Mouse (Mus musculus) kidney, adult 2 months (tissue): ENCODE data around the gene Gm5136. TPM values are rescaled to one million over a fixed set of nuclear protein-coding genes. Genes with fewer than 3 reads are reported as not detected.

Experiments used
- DNase-seq: peaks from one replicate; pipeline ENCODE4 v3.0.0; 2021
- H3K27ac ChIP-seq: fragments of 200-500 bp; 2 replicates; pipeline ENCODE4 v1.5.1; 2012; ENCODE audit warnings: low read depth, low read length, control low read depth, inconsistent platforms; ENCODE audit not compliant: insufficient read depth
- H3K27me3 ChIP-seq: fragments of 200-500 bp; replicated peaks from 2 replicates; pipeline ENCODE4 v1.6.1; 2012; ENCODE audit warnings: mild to moderate bottlenecking, moderate library complexity, low read length, inconsistent platforms; ENCODE audit not compliant: control insufficient read depth, insufficient read depth
- H3K36me3 ChIP-seq: fragments of 200-500 bp; 2 replicates; pipeline ENCODE4 v1.6.1; 2012; ENCODE audit warnings: mild to moderate bottlenecking, moderate library complexity, low read length, inconsistent platforms; ENCODE audit not compliant: control insufficient read depth, insufficient read depth
- H3K4me1 ChIP-seq: fragments of 200-500 bp; 2 replicates; pipeline ENCODE4 v1.6.1; 2011; ENCODE audit warnings: low read length; ENCODE audit not compliant: control insufficient read depth, insufficient read depth
- H3K4me3 ChIP-seq: fragments of 200-500 bp; 2 replicates; pipeline ENCODE4 v1.5.1; 2011; ENCODE audit warnings: mild to moderate bottlenecking, low read depth, low read length, control low read depth; ENCODE audit not compliant: insufficient read depth
- CTCF ChIP-seq: fragments of 200-500 bp; conservative IDR thresholded peaks from 2 replicates; pipeline ENCODE4 v1.5.1; 2011; ENCODE audit warnings: low read depth, mild to moderate bottlenecking, control low read depth, low read length, moderate library complexity, mixed read lengths; ENCODE audit not compliant: insufficient read depth, insufficient read length
- POLR2A ChIP-seq: fragments of 200-500 bp; IDR thresholded peaks from one replicate; pipeline ENCODE4 v1.6.1; 2011; ENCODE audit warnings: low read depth, low read length, control low read depth
- WGBS: fragments of 180-500 bp; shearing (Covaris S2); methylation state at CpG from one replicate; pipeline ENCODE4 v1.1.7; 2018; 5-methylcytosine and 5-hydroxymethylcytosine counted together
- polyA plus RNA-seq: library from polyadenylated mRNA; depleted of rRNA; stranded (reverse); fragments of >200 nt; gene quantifications from 2 replicates; pipeline ENCODE4 v1.2.3, GENCODE M21; 2012

Gene Gm5136
- polyA plus RNA-seq, 1 experiment = not detected

- H3K27ac ChIP-seq = no peak overlapping the region
- no peaks in the 10 kb centered on the region for H3K4me1 ChIP-seq
- H3K36me3 ChIP-seq = no peaks in the 10 kb centered on the region
- no peaks in the 10 kb centered on the region for H3K27me3 ChIP-seq
- H3K4me3 ChIP-seq = no peak overlapping the region
- 91% methylated on average over 14 of the region's 14 CpGs for WGBS
- DNase-seq = no peak
- TF ChIP-seq POLR2A (no peak), CTCF (no peak)
Observed at GRCm38 (mm10) chr10:108701361-108702128, 1.6 kb upstream of the Gm5136 start.

- no peak overlapping the region for H3K4me3 ChIP-seq
- WGBS = 58% methylated on average over 5 of the region's 5 CpGs
- no peak for DNase-seq
- no peak overlapping the region for H3K27ac ChIP-seq
- H3K27me3 ChIP-seq = no peaks in the 10 kb centered on the region
- no peaks in the 10 kb centered on the region for H3K36me3 ChIP-seq
- TF ChIP-seq CTCF (no peak), POLR2A (no peak)
- no peaks in the 10 kb centered on the region for H3K4me1 ChIP-seq
Observed at GRCm38 (mm10) chr10:108697062-108697461, 2.9 kb downstream of the Gm5136 start.

GRCm38 (mm10) chr10:108690954-108691353 lies 9.0 kb downstream of the Gm5136 start:
- Histone ChIP-seq H3K27me3 (no peaks in the 10 kb centered on the region), H3K4me3 (no peak overlapping the region), H3K27ac (no peak overlapping the region), H3K4me1 (no peaks in the 10 kb centered on the region), H3K36me3 (no peaks in the 10 kb centered on the region)
- TF ChIP-seq CTCF (no peak), POLR2A (no peak)
- WGBS = 65% methylated on average over 9 of the region's 9 CpGs
- DNase-seq = no peak

- Histone ChIP-seq H3K36me3 (no peaks in the 10 kb centered on the region), H3K4me3 (no peak overlapping the region), H3K27me3 (no peaks in the 10 kb centered on the region), H3K4me1 (no peaks in the 10 kb centered on the region), H3K27ac (no peak overlapping the region)
- 66% methylated on average over 4 of the region's 4 CpGs for WGBS
- no peak for TF ChIP-seq POLR2A
- TF ChIP-seq CTCF = no peak
- DNase-seq = no peak
Observed at GRCm38 (mm10) chr10:108686696-108687095, 13.3 kb downstream of the Gm5136 start.

GRCm38 (mm10) chr10:108679675-108680390 lies 20.1 kb downstream of the Gm5136 start:
- no peak overlapping the region for H3K4me3 ChIP-seq
- TF ChIP-seq POLR2A (no peak), CTCF (no peak)
- DNase-seq = no peak
- no peak overlapping the region for H3K27ac ChIP-seq
- H3K4me1 ChIP-seq = no peaks in the 10 kb centered on the region
- H3K27me3 ChIP-seq = no peaks in the 10 kb centered on the region
- WGBS = 72% methylated on average over 14 of the region's 14 CpGs
- no peaks in the 10 kb centered on the region for H3K36me3 ChIP-seq

- DNase-seq = no peak
- no peak for TF ChIP-seq CTCF
- TF ChIP-seq POLR2A = no peak
- H3K4me3 ChIP-seq = no peak overlapping the region
- H3K4me1 ChIP-seq = no peaks in the 10 kb centered on the region
- no peaks in the 10 kb centered on the region for H3K27me3 ChIP-seq
- WGBS = 90% methylated on average over 8 of the region's 8 CpGs
- H3K27ac ChIP-seq = no peak overlapping the region
- no peaks in the 10 kb centered on the region for H3K36me3 ChIP-seq
Observed at GRCm38 (mm10) chr10:108677053-108677452, 22.9 kb downstream of the Gm5136 start.

GRCm38 (mm10) chr10:108668944-108669343 lies 31.0 kb downstream of the Gm5136 start:
- Histone ChIP-seq H3K36me3 (no peaks in the 10 kb centered on the region), H3K4me1 (no peaks in the 10 kb centered on the region), H3K27ac (no peak overlapping the region), H3K27me3 (no peaks in the 10 kb centered on the region), H3K4me3 (no peak overlapping the region)
- TF ChIP-seq CTCF (no peak), POLR2A (no peak)
- 89% methylated on average over 3 of the region's 3 CpGs for WGBS
- no peak for DNase-seq
